Mouse (Mus musculus): ENCODE measurements around the gene Rasl11a. TPM values are rescaled to one million over a fixed set of nuclear protein-coding genes. Genes with fewer than 3 reads are reported as not detected.

Gene Rasl11a
- polyA plus RNA-seq, 1 experiment from 2014 or later = 14.6 TPM

GRCm38 (mm10) chr5:146896973-146897372 is 52.1 kb downstream of the Rasl11a start:
- Histone ChIP-seq H3K27me3 (no peaks in the 10 kb centered on the region), H3K4me1 (no peaks in the 10 kb centered on the region; the same call in 1 of the 2 replicates), H3K4me3 (no peak overlapping the region), H3K9me3 (no peaks in the 10 kb centered on the region), H3K4me2 (no peak overlapping the region), H3K36me3 (no peaks in the 10 kb centered on the region), H3K9ac (no peak overlapping the region), H3K27ac (no peak overlapping the region)
- no peak for ATAC-seq (ENCODE audit: insufficient number of reproducible peaks, insufficient read depth, low FRiP score, low TSS enrichment, low read depth)
- 49% methylated on average over 13 of the region's 13 CpGs for WGBS

Other genes with a start within 250 kb of the Rasl11a start
- gene Usp12, start 50.1 kb upstream of the Rasl11a start, polyA plus RNA-seq (2015; fragmentation: Nextera tagmentation; extraction: Ambion mirVana) = 13.0 and 15.9 TPM in 2 replicates
- gene Rpl21, start 12.2 kb upstream of the Rasl11a start, polyA plus RNA-seq (2015; fragmentation: Nextera tagmentation; extraction: Ambion mirVana) = 568 and 633 TPM in 2 replicates
- gene Gtf3a, start 103.6 kb downstream of the Rasl11a start, polyA plus RNA-seq (2015; fragmentation: Nextera tagmentation; extraction: Ambion mirVana) = 114 and 117 TPM in 2 replicates
- gene Mtif3, start 118.7 kb downstream of the Rasl11a start, polyA plus RNA-seq (2015; fragmentation: Nextera tagmentation; extraction: Ambion mirVana) = 28.5 and 31.4 TPM in 2 replicates
- gene Lnx2, start 231.5 kb downstream of the Rasl11a start, polyA plus RNA-seq (2015; fragmentation: Nextera tagmentation; extraction: Ambion mirVana) = 13.7 and 13.8 TPM in 2 replicates
- gene Polr1d, start 232.0 kb downstream of the Rasl11a start, polyA plus RNA-seq (2015; fragmentation: Nextera tagmentation; extraction: Ambion mirVana) = 116 and 127 TPM in 2 replicates